Mouse (Mus musculus) right cerebral cortex, postnatal 10 days (tissue): ENCODE measurements around the gene Nbea.

Source experiments
- DNase-seq, 2 experiments: peaks; one replicate each; pipeline ENCODE4 v3.0.0; 2021; ENCODE audit warnings: low spot score in 2 of 2

The Nbea gene

GRCm38 (mm10) chr3:55828481-55829256 is 354.8 kb downstream of the Nbea start:
- no peak for DNase-seq

DNA sequence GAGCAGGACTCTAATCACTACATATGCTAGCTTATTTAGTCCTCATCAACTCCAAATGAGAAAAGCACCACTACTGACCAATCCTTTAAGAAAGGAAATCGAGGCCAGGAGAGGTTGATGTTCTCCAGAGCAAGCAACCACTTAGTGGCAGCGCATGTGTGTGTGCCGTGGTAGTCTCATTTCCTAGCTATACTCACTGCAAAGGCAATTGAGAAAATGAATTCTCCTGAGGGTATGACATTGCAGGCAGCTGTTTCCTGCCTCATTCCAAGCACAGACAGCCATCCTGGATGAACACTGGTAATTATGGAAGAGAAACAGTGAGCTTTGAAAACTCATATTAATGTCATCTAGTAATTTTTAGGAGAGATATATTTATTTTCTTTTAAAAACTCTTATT is 358.6 kb downstream of the Nbea start:
- no peak for DNase-seq

GRCm38 (mm10) chr3:55819598-55819997 is 363.9 kb downstream of the Nbea start:
- no peak for DNase-seq

DNA sequence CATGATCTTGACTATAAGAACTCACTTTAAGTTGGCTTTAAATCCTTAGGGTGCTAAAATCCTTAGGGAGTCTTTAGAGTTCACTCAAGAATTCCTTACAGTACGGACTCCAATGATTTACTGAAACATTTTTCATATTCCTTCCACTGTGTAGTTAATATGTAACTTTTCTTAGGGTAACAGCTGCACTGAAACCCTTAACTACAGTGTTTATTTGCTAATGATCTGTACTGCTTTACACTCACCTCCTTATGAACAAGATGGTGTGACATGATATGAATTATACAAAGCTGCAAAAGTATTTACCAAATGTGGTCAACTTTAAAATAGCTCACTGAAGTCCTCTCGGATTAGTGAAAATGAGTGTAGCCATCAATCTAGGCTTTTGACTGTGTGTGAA is 365.4 kb downstream of the Nbea start:
- no peak for DNase-seq

- peak; percentile 41 to 44 for DNase-seq
Measured at GRCm38 (mm10) chr3:55816638-55817375, 366.7 kb downstream of the Nbea start.

GRCm38 (mm10) chr3:55816096-55816495 is 367.4 kb downstream of the Nbea start:
- DNase-seq, result no peak

- no peak for DNase-seq
Measured at GRCm38 (mm10) chr3:55814993-55815625, 368.4 kb downstream of the Nbea start.

GRCm38 (mm10) chr3:55794768-55795167 is 388.7 kb downstream of the Nbea start:
- no peak for DNase-seq

DNA sequence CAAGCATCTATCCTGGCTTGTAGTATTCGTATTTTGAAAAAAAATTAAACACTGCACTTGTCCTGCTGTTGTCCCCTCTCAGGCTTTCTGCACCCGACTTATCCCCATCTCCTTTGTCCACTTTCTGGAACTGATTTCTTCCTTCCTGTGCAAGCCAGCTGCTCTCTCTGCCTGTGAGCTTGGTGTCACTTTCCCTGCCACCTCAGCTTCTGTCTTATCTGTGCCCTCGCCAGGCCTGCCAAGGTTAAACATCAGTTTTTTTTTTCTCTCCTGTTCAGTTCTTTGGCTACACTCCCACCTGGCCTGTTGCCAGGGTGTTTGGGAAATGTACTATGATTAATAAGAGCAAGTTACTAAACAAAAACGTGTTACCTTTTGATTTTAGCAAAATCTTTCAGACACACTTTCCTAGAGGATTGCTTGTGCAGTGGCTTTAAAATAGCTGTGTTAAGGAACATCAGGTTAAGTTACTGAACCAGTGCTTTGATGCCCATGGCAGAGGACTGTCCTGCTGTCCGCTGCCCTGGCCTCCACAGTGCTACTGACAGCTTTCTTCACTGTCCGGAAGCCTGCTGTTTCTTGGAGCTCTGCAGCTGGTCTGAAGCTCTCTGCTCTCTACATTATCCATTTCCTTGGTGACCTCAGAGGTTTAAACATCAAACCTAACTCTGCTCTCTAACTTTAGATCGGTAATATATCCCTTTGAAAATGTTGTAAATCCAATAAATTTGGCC is 389.5 kb downstream of the Nbea start:
- peak; percentile 34 to 52 for DNase-seq

GRCm38 (mm10) chr3:55792251-55792650 is 391.2 kb downstream of the Nbea start:
- peak in 1 of 2 experiments; percentile 31 for DNase-seq

- DNase-seq, result no peak
Measured at GRCm38 (mm10) chr3:55790609-55791008, 392.9 kb downstream of the Nbea start.

DNA sequence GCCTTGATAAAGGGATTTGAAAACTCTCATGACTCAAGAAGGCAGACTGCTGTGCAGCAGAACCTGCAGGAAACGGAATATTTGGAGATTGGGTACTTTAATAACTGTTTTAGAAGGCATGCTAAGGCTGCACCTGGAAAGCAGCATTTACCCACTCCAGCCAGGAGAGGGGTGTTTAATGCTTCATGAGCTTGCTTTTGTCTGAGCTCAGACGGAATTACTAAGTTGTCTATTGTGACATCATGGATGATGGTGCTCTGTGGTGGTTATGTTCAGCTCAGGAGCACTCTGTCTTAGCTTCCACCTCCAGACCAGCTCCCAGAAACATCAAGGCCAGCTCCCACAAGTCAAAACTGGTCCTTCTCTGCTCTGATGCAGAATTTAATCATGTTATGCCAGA is 393.6 kb downstream of the Nbea start:
- DNase-seq, result peak in 1 of 2 experiments; percentile 17

DNA sequence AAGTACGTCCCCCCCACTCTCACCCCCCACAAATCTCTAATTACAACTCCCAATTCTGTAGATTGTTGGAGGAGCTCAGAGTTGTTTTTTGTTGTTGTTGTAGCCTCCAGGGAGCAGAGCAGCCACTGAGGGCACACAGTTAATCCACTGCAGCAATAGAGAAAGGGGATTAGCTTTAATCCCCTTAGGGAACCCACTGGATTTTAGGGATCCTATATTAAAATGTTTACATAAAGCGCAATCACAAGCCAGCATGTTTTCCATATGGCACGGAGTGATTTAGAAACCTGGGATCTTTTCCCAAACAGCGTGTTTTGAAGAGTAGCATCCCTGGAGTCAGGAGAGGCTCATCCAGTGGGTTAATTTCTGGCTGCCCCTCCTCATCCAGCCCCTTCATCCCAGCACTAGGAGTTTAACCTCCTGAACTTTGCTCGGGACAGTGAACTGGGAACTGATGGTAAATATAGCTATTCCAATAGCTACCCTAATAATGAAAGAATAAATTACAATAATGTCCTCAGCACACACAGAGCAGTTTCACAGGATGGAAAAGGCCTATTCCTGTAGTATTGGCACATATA is 394.8 kb downstream of the Nbea start:
- peak in 1 of 2 experiments; percentile 18 for DNase-seq

- DNase-seq, result peak in 1 of 2 experiments; percentile 14
Measured at GRCm38 (mm10) chr3:55788214-55788586, 395.3 kb downstream of the Nbea start.

DNA sequence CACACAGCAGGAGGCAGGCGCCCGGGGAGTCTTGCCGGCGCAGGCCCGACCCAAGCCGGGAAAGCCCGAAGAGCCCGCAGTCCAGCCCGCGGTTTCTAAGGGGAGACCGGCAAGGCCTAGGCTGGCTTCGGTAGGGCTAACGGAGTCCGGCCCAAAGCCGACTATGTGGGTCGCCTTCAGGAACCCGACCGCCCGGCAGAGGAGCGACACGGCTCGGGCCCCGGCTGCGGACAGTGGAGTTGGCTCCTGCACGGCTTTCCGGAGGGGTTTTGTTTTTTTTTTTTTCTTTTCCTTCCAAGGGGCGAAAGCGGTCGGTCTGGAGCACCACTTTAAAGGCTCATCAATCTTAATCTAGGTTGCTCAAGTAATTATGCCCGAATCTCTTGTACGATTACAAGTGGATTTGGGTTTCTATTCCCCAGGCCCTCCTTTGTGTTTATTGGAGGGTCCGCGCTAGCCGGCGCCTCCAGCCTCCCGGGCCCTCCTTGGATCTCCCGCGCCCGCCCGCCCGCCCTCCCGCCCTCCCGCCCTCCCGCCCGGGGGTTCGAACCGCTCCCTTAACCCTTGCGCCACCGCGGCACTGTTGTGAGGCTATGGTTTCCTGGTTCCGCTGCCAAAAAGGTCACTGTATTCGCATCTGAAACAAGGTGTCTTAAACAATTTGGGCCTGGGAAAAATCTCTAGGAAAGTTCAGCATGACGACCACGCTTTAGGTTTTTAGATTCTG is 395.9 kb downstream of the Nbea start:
- peak; percentile 29 to 52 for DNase-seq

GRCm38 (mm10) chr3:55786835-55787486 is 396.5 kb downstream of the Nbea start:
- DNase-seq, result peak in 1 of 2 experiments; percentile 24

DNA sequence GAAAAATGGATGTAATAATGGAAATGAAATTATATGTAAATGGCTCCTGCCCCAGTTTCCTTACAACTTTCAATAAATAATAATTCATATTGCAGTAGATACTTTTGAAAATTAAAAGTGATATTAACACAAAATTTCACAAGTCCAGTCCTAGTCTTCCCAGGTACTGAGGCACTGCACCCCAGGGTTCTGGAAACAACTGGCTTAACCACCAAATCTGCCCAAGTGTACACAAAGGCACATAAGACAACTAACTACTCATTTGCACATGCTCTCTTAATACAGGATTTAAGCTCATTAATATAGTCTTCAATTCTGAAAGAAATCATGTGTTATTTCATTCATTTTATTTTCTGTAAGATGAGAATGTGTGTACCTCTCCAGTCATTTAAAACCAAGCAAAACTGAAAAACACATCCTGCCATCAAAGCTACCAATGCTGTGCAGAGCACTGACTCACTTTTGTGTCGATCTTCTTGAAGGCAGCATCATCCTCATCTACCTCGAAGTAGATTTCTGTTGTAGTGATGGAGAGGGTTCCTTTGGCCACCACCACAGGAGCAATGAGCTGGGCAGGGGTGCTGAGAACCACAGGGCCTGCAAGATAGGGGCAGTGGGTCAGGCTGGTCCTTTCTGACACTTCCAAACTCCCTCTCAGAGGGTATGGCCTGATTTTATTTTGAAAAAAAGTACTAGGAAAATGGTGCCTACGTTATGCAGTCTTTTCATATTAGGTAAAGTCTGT is 397.3 kb downstream of the Nbea start:
- DNase-seq, result no peak

DNA sequence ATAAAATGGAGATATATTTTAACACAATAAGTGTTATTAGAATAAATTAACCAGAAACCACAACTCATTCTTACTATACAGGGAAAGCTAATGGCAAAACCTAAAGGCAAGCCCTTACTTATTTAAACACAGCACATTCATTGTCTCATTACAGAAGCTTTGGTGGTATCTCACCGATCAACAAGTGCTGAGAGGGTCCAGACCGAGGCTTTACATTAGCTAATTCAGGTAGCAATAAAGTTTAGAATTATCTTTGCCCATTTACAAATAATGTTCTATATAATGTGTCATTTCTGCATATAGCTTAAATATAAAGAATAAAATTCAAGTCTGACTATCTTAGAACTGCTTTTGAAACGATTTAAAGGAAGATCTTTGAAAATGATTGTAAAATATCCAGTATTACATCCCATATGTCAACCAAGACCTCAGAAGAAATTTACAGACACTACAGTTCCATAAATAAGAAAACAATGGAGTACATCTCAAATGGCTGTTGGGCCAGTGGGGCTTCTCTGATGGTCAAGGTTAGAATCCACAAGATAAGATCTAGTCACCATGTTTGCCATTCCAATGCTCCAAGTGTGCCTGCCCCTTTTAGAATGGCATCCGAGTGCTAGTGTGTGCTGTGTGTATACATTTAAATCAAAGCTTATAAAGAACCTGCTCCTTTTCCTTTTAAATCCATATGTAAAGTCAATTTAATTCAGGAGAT is 398.1 kb downstream of the Nbea start:
- no peak for DNase-seq

DNA sequence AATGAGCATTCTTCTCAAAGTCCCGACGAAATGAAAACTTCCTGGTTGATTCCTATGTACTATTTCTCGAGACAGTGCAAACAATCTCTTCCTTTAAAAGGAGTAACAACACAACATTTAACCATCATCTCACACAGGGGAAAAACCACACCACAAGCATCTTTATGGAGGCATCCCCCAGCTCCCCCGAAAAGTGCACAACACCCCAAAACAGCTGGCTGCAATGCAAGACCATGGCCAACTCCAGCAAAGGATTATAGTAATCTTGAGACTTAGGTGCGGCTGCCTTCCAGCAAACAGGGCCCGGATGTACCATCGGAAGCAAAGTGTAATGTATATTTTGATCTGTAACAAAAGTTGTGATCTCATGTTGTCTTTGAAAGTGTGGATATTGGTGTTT is 399.4 kb downstream of the Nbea start:
- no peak for DNase-seq
